Mouse (Mus musculus): ENCODE results near the gene Ap5s1. TPM values are rescaled to one million over a fixed set of nuclear protein-coding genes. Genes with fewer than 3 reads are reported as not detected.

The Ap5s1 gene
- polyA plus RNA-seq, 1 experiment from 2014 or later, result 30.3 TPM

- H3K36me3 ChIP-seq (ENCODE audit: control insufficient read depth, insufficient read depth, low read length), result peaks cover 11% of the 10 kb centered on the region; the same call in 1 of the 2 replicates
- no peak overlapping the region; the same call in 1 of the 2 replicates for H3K27ac ChIP-seq (ENCODE audit: low read depth, low read length)
- H3K4me3 ChIP-seq (ENCODE audit: low read depth, low read length), result no peak overlapping the region
- peak overlapping the region; percentile 74; the same call in 1 of the 2 replicates for H3K9ac ChIP-seq (ENCODE audit: low read length)
- WGBS, result 75% methylated on average over 4 of the region's 4 CpGs
- H3K27me3 ChIP-seq (replicated peaks; ENCODE audit: control insufficient read depth, insufficient read depth, low read length), result no peaks in the 10 kb centered on the region
- H3K4me1 ChIP-seq (ENCODE audit: control insufficient read depth, insufficient read depth, low read length), result peaks cover 10% of the 10 kb centered on the region
- H3K9me3 ChIP-seq (replicated peaks; ENCODE audit: control insufficient read depth, low read length), result no peaks in the 10 kb centered on the region
- no peak for ATAC-seq
- peak overlapping the region; percentile 50 for H3K4me2 ChIP-seq (ENCODE audit: low read length)
- DNase-seq (ENCODE audit: low spot score), result no peak
Measured at GRCm38 (mm10) chr2:131209125-131209795, 2.4 kb downstream of the Ap5s1 start.

GRCm38 (mm10) chr2:131209969-131210792 is 3.3 kb downstream of the Ap5s1 start:
- ATAC-seq (peak; percentile 98), DNase-seq (ENCODE audit: low spot score) (peak; percentile 95)
- Histone ChIP-seq H3K4me3 (ENCODE audit: low read depth, low read length) (peak overlapping the region; percentile 49), H3K4me2 (ENCODE audit: low read length) (peak overlapping the region; percentile 50), H3K27ac (ENCODE audit: low read depth, low read length) (peak overlapping the region; percentile 72), H3K9ac (ENCODE audit: low read length) (peak overlapping the region; percentile 74), H3K9me3 (replicated peaks; ENCODE audit: control insufficient read depth, low read length) (no peaks in the 10 kb centered on the region), H3K4me1 (ENCODE audit: control insufficient read depth, insufficient read depth, low read length) (peaks cover 10% of the 10 kb centered on the region), H3K36me3 (ENCODE audit: control insufficient read depth, insufficient read depth, low read length) (peaks cover 11% of the 10 kb centered on the region; the same call in 1 of the 2 replicates), H3K27me3 (replicated peaks; ENCODE audit: control insufficient read depth, insufficient read depth, low read length) (no peaks in the 10 kb centered on the region)
- 2% methylated on average over 50 of the region's 50 CpGs for WGBS

GRCm38 (mm10) chr2:131211026-131211615 is 4.2 kb downstream of the Ap5s1 start:
- H3K4me2 ChIP-seq (ENCODE audit: low read length), result peak overlapping the region; percentile 50
- H3K27ac ChIP-seq (ENCODE audit: low read depth, low read length), result no peak overlapping the region
- peak overlapping the region; percentile 49 for H3K4me3 ChIP-seq (ENCODE audit: low read depth, low read length)
- H3K9me3 ChIP-seq (replicated peaks; ENCODE audit: control insufficient read depth, low read length), result no peaks in the 10 kb centered on the region
- H3K4me1 ChIP-seq (ENCODE audit: control insufficient read depth, insufficient read depth, low read length), result peaks cover 10% of the 10 kb centered on the region
- H3K27me3 ChIP-seq (replicated peaks; ENCODE audit: control insufficient read depth, insufficient read depth, low read length), result no peaks in the 10 kb centered on the region
- peaks cover 11% of the 10 kb centered on the region; the same call in 1 of the 2 replicates for H3K36me3 ChIP-seq (ENCODE audit: control insufficient read depth, insufficient read depth, low read length)
- peak overlapping the region; percentile 74 for H3K9ac ChIP-seq (ENCODE audit: low read length)
- DNase-seq (ENCODE audit: low spot score) (no peak), ATAC-seq (no peak)
- 69% methylated on average over 9 of the region's 9 CpGs for WGBS

- 81% methylated on average over 7 of the region's 7 CpGs for WGBS
- peaks cover 11% of the 10 kb centered on the region; the same call in 1 of the 2 replicates for H3K36me3 ChIP-seq (ENCODE audit: control insufficient read depth, insufficient read depth, low read length)
Measured at GRCm38 (mm10) chr2:131213773-131214172, 6.9 kb downstream of the Ap5s1 start.

GRCm38 (mm10) chr2:131215941-131216858 is 9.3 kb downstream of the Ap5s1 start:
- no peak overlapping the region for H3K27ac ChIP-seq (ENCODE audit: low read depth, low read length)
- no peaks in the 10 kb centered on the region for H3K9me3 ChIP-seq (replicated peaks; ENCODE audit: control insufficient read depth, low read length)
- DNase-seq (ENCODE audit: low spot score) (no peak), ATAC-seq (no peak)
- H3K27me3 ChIP-seq (replicated peaks; ENCODE audit: control insufficient read depth, insufficient read depth, low read length), result no peaks in the 10 kb centered on the region
- H3K9ac ChIP-seq (ENCODE audit: low read length), result no peak overlapping the region
- H3K4me2 ChIP-seq (ENCODE audit: low read length), result no peak overlapping the region
- no peak overlapping the region for H3K4me3 ChIP-seq (ENCODE audit: low read depth, low read length)
- peaks cover 1% of the 10 kb centered on the region for H3K4me1 ChIP-seq (ENCODE audit: control insufficient read depth, insufficient read depth, low read length)
- peaks cover 11% of the 10 kb centered on the region; the same call in 1 of the 2 replicates for H3K36me3 ChIP-seq (ENCODE audit: control insufficient read depth, insufficient read depth, low read length)
- 94% methylated on average over 7 of the region's 7 CpGs for WGBS

More at GRCm38 (mm10) chr2:131213773-131214172, 6.9 kb downstream of the Ap5s1 start:
- Histone ChIP-seq H3K4me1 (ENCODE audit: control insufficient read depth, insufficient read depth, low read length) (peaks cover 10% of the 10 kb centered on the region), H3K9ac (ENCODE audit: low read length) (no peak overlapping the region), H3K4me3 (ENCODE audit: low read depth, low read length) (no peak overlapping the region), H3K27me3 (replicated peaks; ENCODE audit: control insufficient read depth, insufficient read depth, low read length) (no peaks in the 10 kb centered on the region), H3K4me2 (ENCODE audit: low read length) (no peak overlapping the region), H3K27ac (ENCODE audit: low read depth, low read length) (no peak overlapping the region), H3K9me3 (replicated peaks; ENCODE audit: control insufficient read depth, low read length) (no peaks in the 10 kb centered on the region)
- DNase-seq (ENCODE audit: low spot score), result no peak
- no peak for ATAC-seq

GRCm38 (mm10) chr2:131220030-131220429 is 13.2 kb downstream of the Ap5s1 start:
- no peaks in the 10 kb centered on the region for H3K9me3 ChIP-seq (replicated peaks; ENCODE audit: control insufficient read depth, low read length)
- H3K4me3 ChIP-seq (ENCODE audit: low read depth, low read length), result no peak overlapping the region
- DNase-seq (ENCODE audit: low spot score) (no peak), ATAC-seq (no peak)
- H3K4me2 ChIP-seq (ENCODE audit: low read length), result no peak overlapping the region
- H3K27ac ChIP-seq (ENCODE audit: low read depth, low read length), result no peak overlapping the region
- H3K36me3 ChIP-seq (ENCODE audit: control insufficient read depth, insufficient read depth, low read length), result no peaks in the 10 kb centered on the region
- no peaks in the 10 kb centered on the region for H3K27me3 ChIP-seq (replicated peaks; ENCODE audit: control insufficient read depth, insufficient read depth, low read length)
- WGBS, result 83% methylated on average over 4 of the region's 4 CpGs
- no peak overlapping the region for H3K9ac ChIP-seq (ENCODE audit: low read length)
- H3K4me1 ChIP-seq (ENCODE audit: control insufficient read depth, insufficient read depth, low read length), result no peaks in the 10 kb centered on the region

- Histone ChIP-seq H3K4me2 (ENCODE audit: low read length) (no peak overlapping the region), H3K4me1 (ENCODE audit: control insufficient read depth, insufficient read depth, low read length) (no peaks in the 10 kb centered on the region), H3K9me3 (replicated peaks; ENCODE audit: control insufficient read depth, low read length) (no peaks in the 10 kb centered on the region), H3K27ac (ENCODE audit: low read depth, low read length) (no peak overlapping the region), H3K36me3 (ENCODE audit: control insufficient read depth, insufficient read depth, low read length) (no peaks in the 10 kb centered on the region), H3K4me3 (ENCODE audit: low read depth, low read length) (no peak overlapping the region), H3K9ac (ENCODE audit: low read length) (no peak overlapping the region), H3K27me3 (replicated peaks; ENCODE audit: control insufficient read depth, insufficient read depth, low read length) (no peaks in the 10 kb centered on the region)
- WGBS, result 84% methylated on average over 3 of the region's 3 CpGs
- DNase-seq (ENCODE audit: low spot score) (no peak), ATAC-seq (no peak)
Measured at GRCm38 (mm10) chr2:131221853-131222515, 15.1 kb downstream of the Ap5s1 start.

- Histone ChIP-seq H3K4me2 (ENCODE audit: low read length) (no peak overlapping the region), H3K27ac (ENCODE audit: low read depth, low read length) (no peak overlapping the region), H3K4me1 (ENCODE audit: control insufficient read depth, insufficient read depth, low read length) (no peaks in the 10 kb centered on the region), H3K4me3 (ENCODE audit: low read depth, low read length) (no peak overlapping the region), H3K36me3 (ENCODE audit: control insufficient read depth, insufficient read depth, low read length) (no peaks in the 10 kb centered on the region), H3K9ac (ENCODE audit: low read length) (no peak overlapping the region), H3K27me3 (replicated peaks; ENCODE audit: control insufficient read depth, insufficient read depth, low read length) (no peaks in the 10 kb centered on the region), H3K9me3 (replicated peaks; ENCODE audit: control insufficient read depth, low read length) (no peaks in the 10 kb centered on the region)
- DNase-seq (ENCODE audit: low spot score) (no peak), ATAC-seq (no peak)
- 62% methylated on average over 5 of the region's 5 CpGs for WGBS
Measured at GRCm38 (mm10) chr2:131222562-131222961, 15.7 kb downstream of the Ap5s1 start.
